Mouse (Mus musculus) liver (tissue): Measurements from ENCODE around the gene Plekhh1.

Experiments used
- DNase-seq: peaks from one replicate; pipeline ENCODE4 v3.0.0-alpha.2; 2020; ENCODE audit warnings: mixed read lengths

Gene Plekhh1

DNA sequence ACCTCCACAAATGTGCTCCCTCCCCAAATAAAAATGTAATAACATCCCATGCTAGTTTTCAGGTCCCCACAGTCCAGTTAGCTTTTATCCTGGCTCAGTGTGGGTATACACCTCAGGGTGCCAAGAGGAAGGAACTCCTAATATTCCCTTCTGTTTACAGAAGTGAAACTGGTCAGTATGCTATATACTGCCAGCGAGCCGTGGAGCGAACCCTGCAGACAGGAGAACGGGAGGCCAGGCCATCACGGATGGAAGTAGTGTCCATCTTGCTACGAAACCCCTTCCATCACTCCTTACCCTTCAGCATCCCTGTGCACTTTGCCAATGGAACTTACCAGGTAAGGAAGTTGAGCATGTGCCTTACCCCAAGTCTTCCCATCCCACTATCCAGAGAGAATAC is 43.6 kb downstream of the Plekhh1 start:
- DNase-seq, result no peak

DNA sequence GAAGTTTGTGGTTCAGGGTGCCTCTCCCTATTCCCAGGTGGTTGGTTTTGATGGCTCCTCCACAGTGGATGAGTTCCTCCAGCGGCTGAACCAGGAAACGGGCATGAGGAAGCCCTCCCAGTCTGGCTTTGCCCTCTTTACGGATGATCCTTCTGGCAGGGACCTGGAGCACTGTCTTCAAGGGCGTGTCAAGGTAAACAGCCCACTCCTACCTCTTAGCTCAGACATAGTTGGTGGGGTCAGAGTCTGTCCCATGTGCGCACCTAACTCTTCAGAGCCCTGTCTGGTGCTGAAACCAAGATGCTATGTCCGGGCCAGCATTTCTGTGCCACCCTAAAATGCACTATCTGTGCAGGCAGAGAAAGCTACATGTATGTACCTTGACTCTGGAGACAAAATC is 44.4 kb downstream of the Plekhh1 start:
- DNase-seq, result no peak

DNA sequence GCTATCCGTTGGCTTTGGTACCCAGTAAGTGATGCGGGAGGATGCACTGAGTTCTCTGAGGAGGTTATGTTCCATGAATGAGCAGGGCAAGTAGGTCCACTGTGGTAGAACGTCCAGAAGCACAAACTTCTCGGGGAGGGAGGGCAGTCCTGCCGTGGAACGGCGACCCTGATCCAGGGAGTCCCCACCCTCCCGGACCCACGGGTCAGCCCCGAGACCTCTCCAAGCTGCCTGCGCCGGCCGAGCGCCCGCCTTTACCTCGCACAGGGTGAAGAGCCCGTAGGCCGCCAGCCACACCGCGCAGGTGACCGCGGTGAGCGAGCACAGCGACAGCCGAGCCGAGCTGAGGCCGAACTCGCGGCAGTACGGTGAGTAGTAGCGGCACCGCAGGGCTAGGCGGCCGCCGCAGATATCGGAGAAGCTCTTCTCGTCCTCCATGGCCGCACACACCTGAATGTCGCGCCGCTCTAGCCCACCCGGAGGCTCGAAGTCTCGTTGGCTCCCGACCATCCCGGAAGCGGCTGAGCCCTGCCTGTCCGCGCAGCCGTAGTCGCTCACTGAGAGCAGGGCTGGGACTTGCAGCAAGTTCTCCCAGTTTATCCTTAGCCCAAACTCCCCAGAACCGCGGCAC is 60.3 kb downstream of the Plekhh1 start, which contains the start of gene Pigh:
Gene Pigh (minus strand): TSS at position 470 of the 631 bp plus-strand sequence.
- peak; percentile 90 for DNase-seq

DNA sequence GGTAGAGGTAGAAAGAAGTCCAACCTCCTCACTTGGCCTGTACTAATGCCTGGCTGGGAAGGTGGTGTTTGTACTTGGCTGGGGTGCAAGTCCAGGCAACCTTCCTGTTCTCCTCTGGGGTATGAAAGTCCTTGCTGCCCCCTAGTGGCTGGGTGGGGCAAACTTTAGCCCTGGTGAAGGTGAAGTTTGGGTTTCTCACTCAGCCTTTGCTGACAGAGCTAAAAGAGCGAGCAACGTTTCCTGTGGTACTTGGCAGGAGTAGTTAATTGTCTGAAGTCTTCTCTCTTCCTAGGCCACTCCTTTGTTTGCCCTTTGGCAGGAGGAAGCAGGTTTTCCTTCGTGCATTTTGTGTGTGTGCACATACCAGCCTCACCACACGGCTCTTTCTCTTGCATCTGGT is 63.6 kb downstream of the Plekhh1 start:
- DNase-seq, result peak; percentile 61

DNA sequence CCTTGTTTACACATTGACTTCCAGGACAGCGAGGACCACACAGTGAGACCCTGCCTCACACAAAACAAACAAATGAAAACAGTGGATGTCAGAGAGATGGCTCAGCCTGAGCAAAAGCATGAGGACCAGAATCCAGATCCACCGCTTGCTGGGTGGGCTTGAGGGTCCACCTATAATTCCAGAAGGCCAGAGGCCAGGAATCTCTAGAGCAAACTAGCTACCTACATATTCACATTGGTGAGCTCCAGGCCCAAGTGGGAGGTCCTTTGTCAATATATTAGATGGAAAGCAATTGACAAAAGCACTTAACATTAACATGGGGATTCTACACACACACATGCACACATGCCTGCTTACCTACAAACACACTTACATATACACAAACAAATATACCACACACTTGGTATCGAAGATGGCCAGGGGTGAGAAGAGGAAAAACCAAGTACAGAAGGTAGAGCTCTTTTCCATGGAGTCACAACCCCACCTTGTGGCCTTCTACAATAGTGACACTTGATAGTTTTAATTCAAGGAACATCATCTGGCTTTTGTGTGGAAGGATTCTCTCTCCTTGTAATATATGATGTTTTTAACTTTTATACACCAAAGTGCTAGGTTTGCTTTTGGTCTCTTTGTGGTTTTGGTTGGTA is 68.3 kb downstream of the Plekhh1 start:
- DNase-seq, result no peak

DNA sequence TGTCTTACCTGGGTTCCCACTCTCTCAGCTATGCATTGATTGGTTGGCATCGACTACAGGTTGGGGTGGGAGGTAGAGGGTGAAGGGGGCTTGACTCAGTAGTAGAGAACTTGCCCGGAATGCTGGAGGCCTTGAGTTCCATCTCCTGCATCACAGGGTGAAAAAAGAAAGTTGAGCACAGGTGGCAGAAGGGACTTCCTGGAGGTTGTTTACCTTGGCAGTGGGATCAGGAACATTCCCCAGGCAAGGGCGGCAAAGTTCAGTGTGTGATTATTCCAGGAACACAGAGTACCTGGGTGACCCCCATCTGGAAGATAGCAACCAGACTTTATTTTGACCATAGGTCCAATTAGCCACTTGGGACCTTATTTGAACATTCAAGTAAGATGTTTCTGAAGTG is 74.8 kb downstream of the Plekhh1 start:
- no peak for DNase-seq

DNA sequence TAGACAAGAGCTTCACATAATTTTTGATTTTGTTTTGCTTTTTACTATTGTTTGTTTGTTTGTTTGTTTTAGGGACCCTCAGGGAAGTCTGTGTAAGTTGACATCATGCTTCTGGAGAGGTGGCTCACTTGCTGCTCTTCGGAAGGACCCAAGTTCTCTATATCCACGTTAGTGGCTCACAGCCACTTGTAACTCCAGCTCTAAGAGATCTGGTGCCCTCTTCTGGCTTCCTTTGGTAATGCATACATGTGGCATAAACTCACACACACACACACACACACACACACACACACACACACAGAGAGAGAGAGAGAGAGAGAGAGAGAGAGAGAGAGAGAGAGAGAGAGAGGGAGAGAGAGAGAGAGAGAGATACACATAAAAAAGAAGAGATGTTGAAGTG is 75.6 kb downstream of the Plekhh1 start:
- DNase-seq, result no peak

DNA sequence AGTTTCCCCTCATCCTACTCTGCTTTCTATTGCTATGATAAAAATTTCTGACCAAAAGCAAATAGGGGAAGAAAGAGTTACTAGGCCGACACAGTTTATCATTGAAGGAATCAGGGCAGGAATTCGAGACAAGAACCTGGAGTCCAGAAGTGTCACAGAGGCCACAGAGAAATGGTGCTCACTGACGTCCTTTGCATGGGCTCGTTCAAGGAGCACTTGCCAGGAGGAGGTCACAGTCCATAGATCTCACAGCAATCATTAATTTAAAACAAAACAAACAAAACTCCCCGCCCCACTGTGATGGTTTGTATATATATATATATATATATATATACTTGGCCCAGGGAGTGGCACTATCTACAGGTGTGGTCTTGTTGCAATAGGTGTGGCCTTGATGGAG is 76.3 kb downstream of the Plekhh1 start:
- DNase-seq, result no peak

DNA sequence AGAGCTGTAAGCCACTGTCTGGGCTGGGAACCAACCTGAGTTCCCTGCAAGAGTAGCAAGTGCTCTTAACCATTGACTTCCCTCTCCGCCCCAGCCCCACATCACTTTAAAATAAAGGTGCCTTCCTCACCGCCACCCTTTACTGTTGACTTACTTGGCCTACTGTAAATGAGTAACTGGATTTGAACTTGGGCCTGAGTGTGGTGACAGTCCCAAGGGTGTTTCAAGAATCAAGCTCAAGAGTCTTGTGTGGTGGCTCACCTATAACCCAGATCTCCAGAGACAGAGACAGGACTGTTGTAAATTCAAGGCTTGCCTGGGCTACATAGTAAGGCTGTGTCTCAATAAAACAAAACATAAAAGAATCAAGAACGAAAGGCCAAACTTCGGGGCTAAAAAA is 90.0 kb downstream of the Plekhh1 start:
- no peak for DNase-seq

DNA sequence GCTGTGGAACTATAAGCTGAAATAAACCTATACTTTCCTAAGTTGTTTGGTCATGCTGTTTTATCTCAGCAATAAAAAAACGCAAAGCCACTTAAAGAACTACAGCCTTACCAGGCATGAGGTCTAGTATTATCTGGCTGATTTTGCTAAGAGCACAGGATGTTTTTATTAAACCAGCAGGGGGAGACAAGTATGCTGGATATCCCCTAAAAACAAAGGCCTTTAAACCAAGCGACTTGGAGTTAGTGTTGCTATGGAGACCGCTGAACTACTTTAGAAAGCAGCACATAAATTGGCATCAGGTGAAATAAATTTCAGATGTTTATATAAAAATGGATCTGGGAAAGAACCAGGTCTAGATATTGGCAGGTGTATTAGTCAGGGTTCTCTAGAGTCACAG is 93.9 kb downstream of the Plekhh1 start:
- no peak for DNase-seq

DNA sequence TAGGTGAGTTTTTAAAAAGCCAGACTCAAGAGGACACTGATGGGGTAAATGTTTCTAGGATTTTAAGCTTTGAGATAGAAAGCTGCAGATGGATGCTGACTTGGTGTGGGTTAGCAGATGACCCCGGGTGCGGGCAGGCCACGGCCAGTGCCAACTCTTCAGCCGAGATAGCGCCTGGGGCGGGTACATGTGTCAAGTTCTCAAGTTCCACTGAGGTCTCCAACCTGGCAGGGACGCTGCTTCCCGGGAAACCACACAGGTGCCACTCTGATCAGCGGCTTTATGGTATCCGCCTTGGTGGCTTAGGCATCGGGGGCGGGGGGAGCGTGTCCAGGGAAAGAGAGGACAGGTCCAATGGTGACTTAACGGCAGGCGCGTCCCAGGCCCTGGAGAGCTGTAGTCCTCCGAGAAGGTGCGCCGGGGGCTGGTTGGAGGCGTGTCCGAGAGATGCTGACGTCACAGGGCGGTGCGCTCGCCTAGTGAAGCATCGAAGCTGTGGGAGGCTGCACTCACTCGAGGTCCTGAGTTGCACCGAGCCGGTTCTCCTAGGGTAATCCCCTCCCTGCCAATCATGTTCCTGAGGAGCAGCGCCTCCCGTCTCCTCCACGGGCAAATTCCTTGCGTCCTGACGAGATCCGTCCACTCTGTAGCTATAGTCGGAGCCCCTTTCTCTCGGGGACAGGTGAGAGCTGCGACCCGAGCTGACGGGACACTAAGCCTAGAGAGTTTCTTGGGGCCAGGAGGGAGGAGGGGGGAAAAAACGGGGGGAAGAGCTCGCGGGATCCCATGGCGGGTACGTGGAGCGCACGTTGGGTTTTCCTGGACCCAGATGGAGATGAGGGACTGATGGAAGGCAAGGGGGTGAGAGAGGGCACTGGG is 101.6 kb downstream of the Plekhh1 start, which contains the start of gene Arg2:
Gene Arg2 (plus strand): TSS at position 479 of the 879 bp plus-strand sequence.
- DNase-seq, result peak; percentile 67
